Mouse (Mus musculus): ENCODE measurements around the gene Tulp3.

DNA sequence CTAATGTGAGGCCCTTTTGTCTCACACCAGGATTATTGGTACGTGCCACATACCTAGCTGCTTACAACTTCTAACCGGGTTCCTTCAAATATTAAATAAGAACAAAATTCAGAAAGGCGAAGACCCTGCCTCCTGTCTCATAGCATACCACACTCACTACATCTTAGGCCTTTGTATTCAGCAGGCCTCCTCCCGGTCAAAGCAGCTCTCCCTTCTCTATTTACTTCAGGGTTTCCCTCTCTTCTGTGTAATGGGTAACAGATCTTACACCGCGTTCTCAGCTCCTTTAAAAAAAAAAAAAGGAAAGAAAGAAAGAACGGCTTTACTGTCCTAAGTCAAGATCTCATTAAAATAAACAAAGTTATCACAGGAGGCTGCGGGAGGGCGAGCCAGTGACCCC, 6.2 kb upstream of the Tulp3 start:
- TF ChIP-seq ZKSCAN1 (IDR thresholded peaks at IDR 0.05; ENCODE audit: borderline replicate concordance, low read depth, low read length): no peak
- no peak for TF ChIP-seq CHD2 (IDR thresholded peaks at IDR 0.05; ENCODE audit: low read length)
